Comparison of ENCODE assay signal across 9 mouse cellular contexts in genomic region chr3:153984428-153985340, GRCm38 (mm10). TPM values are rescaled to one million over a fixed set of nuclear protein-coding genes. Genes with fewer than 3 reads are reported as not detected.
DNase-seq lines count a peak whose midpoint lies in the region; ATAC-seq lines count a peak whose summit lies in the region.
"Had no signal": no experiment of that assay in that cellular context is flagged by ENCODE, and none has a peak within 500 bp of the region (broad histone marks: within the 10 kb centered on the region; RNA-seq: fewer than 3 reads in every experiment).

No protein-coding gene starts in this region.

- no peak for ATAC-seq in neural tube, embryonic 15.5 days (ENCODE audit: low FRiP score)
- ATAC-seq in embryonic facial prominence, embryonic 14.5 days (ENCODE audit: low read depth), result no peak
- peak; percentile 86 for ATAC-seq in kidney, embryonic 14.5 days (ENCODE audit: low FRiP score, low TSS enrichment)
- ATAC-seq in megakaryocyte, adult 5-6 weeks (ENCODE audit: poor library complexity, severe bottlenecking), result peak; percentile 84

- H3K27ac ChIP-seq in neural tube, embryonic 15.5 days (replicated peaks), result no peak overlapping the region
- H3K27ac ChIP-seq in embryonic facial prominence, embryonic 14.5 days (replicated peaks; ENCODE audit: low read depth, low read length), result no peak overlapping the region
- H3K27ac ChIP-seq in kidney, embryonic 14.5 days (ENCODE audit: low read depth, low read length), result no peak overlapping the region
- H3K27ac ChIP-seq: limb, embryonic 12.5 days had no signal

- WGBS in neural tube, embryonic 15.5 days, result 46% methylated on average over 10 of the region's 10 CpGs
- 54% methylated on average over 10 of the region's 10 CpGs for WGBS in embryonic facial prominence, embryonic 14.5 days
- 51% methylated on average over 10 of the region's 10 CpGs for WGBS in kidney, embryonic 14.5 days

- no peaks in the 10 kb centered on the region for H3K27me3 ChIP-seq in neural tube, embryonic 15.5 days (replicated peaks)
- H3K27me3 ChIP-seq in embryonic facial prominence, embryonic 14.5 days (replicated peaks; ENCODE audit: control insufficient read depth, insufficient read depth, low read length), result no peaks in the 10 kb centered on the region
- H3K27me3 ChIP-seq in kidney, embryonic 14.5 days (ENCODE audit: control insufficient read depth, insufficient read depth, low read length), result no peaks in the 10 kb centered on the region
- H3K27me3 ChIP-seq: limb, embryonic 12.5 days had no signal

- H3K9ac ChIP-seq in neural tube, embryonic 15.5 days (replicated peaks), result no peak overlapping the region
- no peak overlapping the region for H3K9ac ChIP-seq in embryonic facial prominence, embryonic 14.5 days (ENCODE audit: low read depth, low read length)
- no peak overlapping the region for H3K9ac ChIP-seq in kidney, embryonic 14.5 days (ENCODE audit: low read depth, low read length)
- H3K9ac ChIP-seq: limb, embryonic 12.5 days had no signal

- no peak overlapping the region for H3K4me2 ChIP-seq in neural tube, embryonic 15.5 days
- H3K4me2 ChIP-seq in embryonic facial prominence, embryonic 14.5 days (ENCODE audit: low read depth, low read length), result no peak overlapping the region
- no peak overlapping the region for H3K4me2 ChIP-seq in kidney, embryonic 14.5 days (replicated peaks; ENCODE audit: low read depth, low read length)
- H3K4me2 ChIP-seq: limb, embryonic 12.5 days had no signal

- H3K9me3 ChIP-seq in neural tube, embryonic 15.5 days (replicated peaks), result no peaks in the 10 kb centered on the region
- H3K9me3 ChIP-seq in embryonic facial prominence, embryonic 14.5 days (ENCODE audit: control insufficient read depth, low read length), result no peaks in the 10 kb centered on the region
- no peaks in the 10 kb centered on the region for H3K9me3 ChIP-seq in kidney, embryonic 14.5 days (ENCODE audit: control insufficient read depth, low read length)
- H3K9me3 ChIP-seq: limb, embryonic 12.5 days had no signal

- H3K4me1 ChIP-seq in neural tube, embryonic 15.5 days, result peaks cover 3% of the 10 kb centered on the region; the same call in 1 of the 2 replicates
- no peaks in the 10 kb centered on the region for H3K4me1 ChIP-seq in embryonic facial prominence, embryonic 14.5 days (ENCODE audit: control insufficient read depth, insufficient read depth, low read length)
- H3K4me1 ChIP-seq in kidney, embryonic 14.5 days (ENCODE audit: control insufficient read depth, insufficient read depth, low read length), result no peaks in the 10 kb centered on the region
- H3K4me1 ChIP-seq: limb, embryonic 12.5 days had no signal

- no peak overlapping the region for H3K4me3 ChIP-seq in neural tube, embryonic 15.5 days (replicated peaks)
- no peak overlapping the region for H3K4me3 ChIP-seq in embryonic facial prominence, embryonic 14.5 days (ENCODE audit: low read depth, low read length)
- no peak overlapping the region for H3K4me3 ChIP-seq in kidney, embryonic 14.5 days (ENCODE audit: low read length)
- H3K4me3 ChIP-seq: limb, embryonic 12.5 days had no signal

- DNase-seq in neural tube, embryonic 10.5 days (ENCODE audit: extremely low spot score, low spot score), result peak; percentile 26
- DNase-seq in R1 (ENCODE audit: low read depth, low spot score), result peak; percentile 75
- peak; percentile 36 for DNase-seq in embryonic facial prominence, embryonic 14.5 days (ENCODE audit: low spot score)
- no peak for DNase-seq in urinary bladder, postnatal 36 days (ENCODE audit: low spot score in 2 of 2)
- no peak for DNase-seq in spleen, adult 12 weeks (ENCODE audit: low spot score)

- no peaks in the 10 kb centered on the region for H3K36me3 ChIP-seq in neural tube, embryonic 15.5 days
- H3K36me3 ChIP-seq in embryonic facial prominence, embryonic 14.5 days (ENCODE audit: control insufficient read depth, insufficient read depth, low read length), result no peaks in the 10 kb centered on the region
- H3K36me3 ChIP-seq in kidney, embryonic 14.5 days (ENCODE audit: control insufficient read depth, insufficient read depth, low read length), result no peaks in the 10 kb centered on the region
- H3K36me3 ChIP-seq: limb, embryonic 12.5 days had no signal

RNA-seq across cellular contexts. Expression of gene Slc44a5, which starts 11.4 kb away (rescaled TPM):
- 5.1 and 5.7 TPM in 2 replicates for polyA plus RNA-seq in neural tube, embryonic 15.5 days (2015; fragmentation: Nextera tagmentation; extraction: Ambion mirVana)
- polyA plus RNA-seq in embryonic facial prominence, embryonic 14.5 days (2014; fragmentation: Nextera tagmentation; extraction: Ambion mirVana), result 3.0 and 3.4 TPM in 2 replicates
- polyA plus RNA-seq in kidney, embryonic 14.5 days (2014; fragmentation: Nextera tagmentation; extraction: Ambion mirVana), result 0.44 and 0.81 TPM in 2 replicates
- not detected in 2 replicates for total RNA-seq in megakaryocyte, adult 5-6 weeks (2015)
- total RNA-seq in megakaryocyte, adult 5-6 weeks (2017), result not detected in 2 replicates

RNA-seq across cellular contexts. Expression of gene Acadm, which starts 40.3 kb away (rescaled TPM):
- 59.3 and 68.0 TPM in 2 replicates for polyA plus RNA-seq in neural tube, embryonic 15.5 days (2015; fragmentation: Nextera tagmentation; extraction: Ambion mirVana)
- polyA plus RNA-seq in embryonic facial prominence, embryonic 14.5 days (2014; fragmentation: Nextera tagmentation; extraction: Ambion mirVana), result 79.4 and 81.1 TPM in 2 replicates
- 73.4 and 81.1 TPM in 2 replicates for polyA plus RNA-seq in kidney, embryonic 14.5 days (2014; fragmentation: Nextera tagmentation; extraction: Ambion mirVana)
- 47.8 and 56.5 TPM in 2 replicates for total RNA-seq in megakaryocyte, adult 5-6 weeks (2015)
- 166 and 238 TPM in 2 replicates for total RNA-seq in megakaryocyte, adult 5-6 weeks (2017)

Comparison
In these comparisons a context has a peak if more than half of its experiments do, and no peak if none do; other contexts are left out.
1. DNase-seq: peak in neural tube, embryonic 10.5 days (single experiment), R1 (single experiment) and embryonic facial prominence, embryonic 14.5 days (single experiment); none in urinary bladder, postnatal 36 days (0 of 2) and spleen, adult 12 weeks (single experiment).
2. ATAC-seq: peak in kidney, embryonic 14.5 days (single experiment) and megakaryocyte, adult 5-6 weeks (single experiment); none in neural tube, embryonic 15.5 days (single experiment) and embryonic facial prominence, embryonic 14.5 days (single experiment).